Mouse (Mus musculus) spleen, adult 2 months (tissue): ENCODE measurements around the gene Arhgap31.

ENCODE experiments used
- CTCF ChIP-seq: fragments of 200-500 bp; IDR thresholded peaks from 2 replicates; pipeline ENCODE4 v1.5.1; 2011; ENCODE audit warnings: mild to moderate bottlenecking, inconsistent platforms; ENCODE audit not compliant: insufficient read depth, insufficient read length, insufficient replicate concordance; ENCODE audit errors: extremely low read depth
- POLR2A ChIP-seq: fragments of 200-500 bp; IDR thresholded peaks from 2 replicates; pipeline ENCODE4 v1.6.1; 2011; ENCODE audit warnings: low read depth, low read length, inconsistent platforms

DNA sequence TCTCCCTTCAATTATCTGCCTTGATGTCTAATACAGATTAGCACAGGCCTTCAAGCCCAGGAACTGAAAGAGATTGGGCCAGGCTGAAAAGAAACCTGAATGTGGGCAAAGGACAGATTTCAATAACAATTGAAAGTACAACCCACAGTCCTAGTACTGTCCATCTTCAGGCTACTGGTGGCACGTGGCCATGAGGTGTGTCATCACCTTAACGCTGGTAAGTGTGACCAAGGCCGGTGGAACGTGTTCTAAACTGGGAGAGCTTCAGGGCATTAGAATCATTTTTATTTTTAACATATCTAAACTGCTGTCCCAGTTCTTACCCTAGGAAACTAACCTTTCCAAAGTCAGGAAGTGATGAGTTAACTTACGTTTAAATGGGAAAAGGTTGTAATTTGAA, 125.9 kb downstream of the Arhgap31 start:
- no peak for TF ChIP-seq CTCF
- no peak for TF ChIP-seq POLR2A
